Mouse (Mus musculus) liver, embryonic 14.5 days (tissue): ENCODE results near the gene Ttyh2. TPM values are rescaled to one million over a fixed set of nuclear protein-coding genes. Genes with fewer than 3 reads are reported as not detected.

Source experiments
- ATAC-seq: fragments of 200-750 bp; cut with Nextera tagmentation; 2 replicates; pipeline ENCODE4 v1.8.0; 2017; ENCODE audit warnings: moderate number of reproducible peaks, mild to moderate bottlenecking, moderate library complexity; ENCODE audit not compliant: insufficient read depth
- DNase-seq, 3 experiments: peaks; one replicate each; pipeline ENCODE4 v3.0.0-alpha.2; 2012 to 2013; ENCODE audit warnings: low read depth in 3 of 3, low spot score in 3 of 3
- H3K27ac ChIP-seq: fragments of 300-500 bp; sonication (generic); 2 replicates; pipeline ENCODE4 v1.5.1; 2014; ENCODE audit warnings: moderate library complexity, mild to moderate bottlenecking, control low read depth, inconsistent platforms
- H3K27me3 ChIP-seq: fragments of 300-500 bp; sonication (generic); 2 replicates; pipeline ENCODE4 v1.6.1; 2014; ENCODE audit warnings: mild to moderate bottlenecking, low read length, moderate library complexity; ENCODE audit not compliant: control insufficient read depth, insufficient read depth
- H3K36me3 ChIP-seq: fragments of 300-500 bp; sonication (generic); replicated peaks from 2 replicates; pipeline ENCODE4 v1.6.1; 2014; ENCODE audit warnings: low read depth; ENCODE audit not compliant: control insufficient read depth, insufficient read depth
- H3K4me1 ChIP-seq, 2 experiments: fragments of 200-500 bp in 1 of 2; fragments of 300-500 bp in 1 of 2; sonication (generic) in 1 of 2; replicated peaks; 2 replicates each; pipeline ENCODE4 v1.6.1; 2012 to 2014; ENCODE audit warnings: antibody characterized with exemption in 1 of 2, inconsistent platforms in 1 of 2, low read length in 1 of 2; ENCODE audit not compliant: control insufficient read depth in 2 of 2, insufficient read depth in 2 of 2
- H3K4me2 ChIP-seq: fragments of 300-500 bp; sonication (generic); 2 replicates; pipeline ENCODE4 v1.6.1; 2014; ENCODE audit warnings: low read depth, mild to moderate bottlenecking, control low read depth, moderate library complexity
- H3K4me3 ChIP-seq, 2 experiments: fragments of 200-500 bp in 1 of 2; fragments of 300-500 bp in 1 of 2; sonication (generic) in 1 of 2; 2 replicates each; pipeline ENCODE4 v1.5.1; 2012 to 2014; ENCODE audit warnings: low read depth in 2 of 2, low read length in 2 of 2, mild to moderate bottlenecking in 2 of 2, control low read depth in 1 of 2, inconsistent platforms in 1 of 2, moderate library complexity in 1 of 2; ENCODE audit not compliant: insufficient read depth in 1 of 2
- H3K9ac ChIP-seq: fragments of 300-500 bp; sonication (generic); replicated peaks from 2 replicates; pipeline ENCODE4 v1.6.1; 2014; ENCODE audit warnings: mild to moderate bottlenecking, control low read depth, moderate library complexity
- H3K9me3 ChIP-seq: fragments of 300-500 bp; sonication (generic); 2 replicates; pipeline ENCODE4 v1.6.1; 2016; ENCODE audit warnings: low read length, mixed read lengths; ENCODE audit not compliant: control insufficient read depth
- CTCF ChIP-seq: IDR thresholded peaks from 2 replicates; pipeline ENCODE4 v1.5.1; 2016; ENCODE audit warnings: antibody characterized with exemption, low read depth, control low read depth
- EP300 ChIP-seq: IDR thresholded peaks from 2 replicates; pipeline ENCODE4 v1.6.1; 2016; ENCODE audit warnings: antibody characterized with exemption, low read depth
- WGBS: fragments of 180-500 bp; shearing (Covaris S2); extraction: QIAGEN DNeasy Blood & Tissue Kit; methylation state at CpG from one replicate; pipeline ENCODE4 v1.1.7; 2014; ENCODE audit not compliant: insufficient replicate concordance; 5-methylcytosine and 5-hydroxymethylcytosine counted together
- polyA plus RNA-seq, 2 experiments: library from polyadenylated mRNA; depleted of rRNA in 1 of 2; stranded (reverse) in 1 of 2; unstranded in 1 of 2; fragments of >200 nt; fragmentation: Nextera tagmentation in 1 of 2; extraction: Ambion mirVana in 1 of 2; gene quantifications; 2 replicates each; pipeline versions ENCODE4 v1.2.1 to v1.2.3; 2012 to 2014

The Ttyh2 gene
- polyA plus RNA-seq, 2 experiments, result 2.7 to 6.5 TPM

DNA sequence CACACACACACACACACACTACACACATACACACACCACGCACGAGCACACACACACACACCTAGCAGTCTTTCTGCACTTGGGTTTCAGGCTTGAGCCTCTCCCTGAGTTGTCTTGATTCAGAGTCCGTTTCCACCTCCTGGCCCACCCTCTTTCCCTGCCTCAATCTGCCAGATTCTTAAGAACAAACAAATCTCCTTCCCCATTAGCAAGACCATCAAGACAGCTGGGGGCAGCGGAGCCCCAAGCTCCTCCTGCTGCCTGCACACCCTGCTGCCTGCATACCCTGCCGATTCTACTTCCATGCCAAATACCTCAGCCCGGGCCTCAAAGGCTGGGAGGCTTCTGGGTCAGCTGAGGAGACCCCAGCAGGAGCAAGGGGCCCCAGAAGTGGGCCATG, 34.6 kb upstream of the Ttyh2 start:
- Histone ChIP-seq H3K4me2 (no peak overlapping the region), H3K9ac (no peak overlapping the region), H3K27me3 (peaks cover 7% of the 10 kb centered on the region), H3K27ac (no peak overlapping the region), H3K9me3 (no peaks in the 10 kb centered on the region), H3K4me1 (no peaks in the 10 kb centered on the region), H3K4me3 (no peak overlapping the region), H3K36me3 (no peaks in the 10 kb centered on the region)
- TF ChIP-seq EP300 (no peak), CTCF (no peak)
- no peak for DNase-seq
- ATAC-seq, result no peak
- WGBS, result 55% methylated on average over 6 of the region's 6 CpGs

DNA sequence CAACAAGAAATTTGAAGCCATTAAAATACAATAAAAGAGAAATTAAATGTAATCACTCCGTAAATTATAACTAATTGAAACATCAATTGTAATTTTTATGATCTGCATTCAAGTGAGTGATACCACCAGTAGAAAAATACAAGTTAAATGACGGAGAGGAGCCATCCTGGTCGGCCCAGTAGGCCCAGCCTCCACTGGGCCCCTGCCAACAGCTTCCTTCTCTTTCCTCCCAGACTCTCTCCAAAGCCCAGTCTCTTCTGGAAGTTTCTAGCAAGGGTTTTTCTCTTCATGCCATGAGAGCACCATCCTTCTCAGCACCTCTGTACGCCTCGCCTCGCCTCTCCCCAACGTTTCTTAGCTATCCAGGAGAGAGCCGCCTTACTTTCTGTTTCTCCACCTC, 34.1 kb upstream of the Ttyh2 start:
- ATAC-seq, result no peak
- H3K27ac ChIP-seq, result no peak overlapping the region
- TF ChIP-seq CTCF, result no peak
- no peak for TF ChIP-seq EP300
- no peaks in the 10 kb centered on the region for H3K9me3 ChIP-seq
- H3K4me1 ChIP-seq, result no peaks in the 10 kb centered on the region
- no peak overlapping the region for H3K9ac ChIP-seq
- WGBS, result 68% methylated on average over 8 of the region's 8 CpGs
- no peak for DNase-seq
- H3K36me3 ChIP-seq, result no peaks in the 10 kb centered on the region
- peaks cover 7% of the 10 kb centered on the region for H3K27me3 ChIP-seq
- H3K4me2 ChIP-seq, result no peak overlapping the region
- H3K4me3 ChIP-seq, result no peak overlapping the region

DNA sequence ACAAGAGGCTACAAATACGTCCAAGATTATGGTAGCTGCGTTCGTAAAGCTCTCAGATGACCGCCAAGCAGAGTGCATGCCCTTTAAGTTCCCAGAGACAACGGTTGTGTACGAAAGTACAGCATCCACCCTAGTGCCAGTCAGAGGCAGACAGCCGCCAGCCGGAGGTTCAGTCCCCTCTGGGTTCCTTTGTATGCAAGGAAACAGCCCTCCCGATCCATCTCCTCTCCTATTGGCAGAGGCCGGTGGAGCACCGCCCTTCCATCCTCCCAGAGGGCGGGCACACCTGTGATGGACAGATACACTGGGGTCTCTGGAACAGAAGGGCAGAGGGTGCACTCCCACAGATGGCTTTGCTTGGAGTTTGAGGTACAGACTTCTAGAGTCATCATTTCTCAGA, 33.0 kb upstream of the Ttyh2 start:
- Histone ChIP-seq H3K9me3 (no peaks in the 10 kb centered on the region), H3K27ac (no peak overlapping the region), H3K9ac (no peak overlapping the region), H3K36me3 (no peaks in the 10 kb centered on the region), H3K4me2 (no peak overlapping the region), H3K4me1 (no peaks in the 10 kb centered on the region), H3K4me3 (no peak overlapping the region), H3K27me3 (peaks cover 7% of the 10 kb centered on the region)
- DNase-seq (no peak), ATAC-seq (no peak)
- WGBS, result 65% methylated on average over 12 of the region's 12 CpGs
- TF ChIP-seq CTCF (no peak), EP300 (no peak)

DNA sequence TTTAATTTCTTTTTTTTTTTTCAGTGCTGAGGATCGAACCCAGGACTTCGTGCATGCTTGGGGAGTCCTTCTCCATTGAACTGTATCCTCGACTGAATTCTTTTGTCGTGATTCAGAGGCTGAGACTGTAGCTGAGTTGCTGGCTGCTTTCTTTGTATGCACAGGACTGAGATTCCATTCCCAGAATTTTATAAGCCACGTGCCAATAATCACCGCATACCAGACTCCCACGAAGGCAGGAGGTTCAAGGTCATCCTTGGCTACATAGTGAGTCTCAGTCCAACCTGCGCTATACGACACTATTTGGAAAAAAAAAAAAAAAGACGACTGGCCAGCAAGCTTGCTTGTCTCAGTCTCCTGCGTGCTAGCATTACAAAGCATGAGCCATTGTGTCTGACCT, 32.3 kb upstream of the Ttyh2 start:
- Histone ChIP-seq H3K9ac (no peak overlapping the region), H3K36me3 (no peaks in the 10 kb centered on the region), H3K9me3 (no peaks in the 10 kb centered on the region), H3K4me1 (no peaks in the 10 kb centered on the region), H3K27ac (no peak overlapping the region), H3K4me2 (no peak overlapping the region), H3K4me3 (no peak overlapping the region), H3K27me3 (peaks cover 7% of the 10 kb centered on the region)
- ATAC-seq, result no peak
- no peak for TF ChIP-seq CTCF
- TF ChIP-seq EP300, result no peak
- WGBS, result 72% methylated on average over 11 of the region's 11 CpGs
- no peak for DNase-seq

DNA sequence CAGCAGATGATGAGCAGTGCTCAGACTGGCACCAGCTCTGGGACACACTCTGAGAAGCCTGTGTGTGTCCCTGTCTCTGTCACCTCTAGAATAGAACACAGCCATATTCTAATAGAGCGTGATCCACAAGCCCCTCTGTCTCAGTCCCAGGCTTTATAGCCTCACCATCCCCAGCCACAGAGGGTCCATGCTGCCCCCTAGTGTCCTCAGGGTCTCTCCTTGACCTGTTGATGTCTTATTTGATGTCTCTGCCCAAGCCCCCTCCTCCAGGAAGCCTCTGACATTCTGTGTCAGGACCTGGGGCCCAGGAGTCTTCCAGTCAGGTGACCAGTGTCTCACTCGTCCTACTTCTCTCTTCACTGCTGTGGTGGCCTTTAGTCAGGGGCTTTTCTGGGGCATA, 31.1 kb upstream of the Ttyh2 start:
- Histone ChIP-seq H3K4me3 (no peak overlapping the region), H3K9me3 (no peaks in the 10 kb centered on the region), H3K27ac (no peak overlapping the region), H3K27me3 (peaks cover 7% of the 10 kb centered on the region), H3K4me2 (no peak overlapping the region), H3K36me3 (no peaks in the 10 kb centered on the region), H3K4me1 (no peaks in the 10 kb centered on the region), H3K9ac (no peak overlapping the region)
- DNase-seq (no peak), ATAC-seq (no peak)
- WGBS, result 33% methylated on average over 2 of the region's 2 CpGs
- TF ChIP-seq CTCF, result 0 out of 2 replicates have a peak, but pooled peaks have one; percentile 6
- no peak for TF ChIP-seq EP300
